Mouse (Mus musculus): ENCODE measurements around the gene Rhbdd1. TPM values are rescaled to one million over a fixed set of nuclear protein-coding genes. Genes with fewer than 3 reads are reported as not detected.

Rhbdd1 gene
- polyA plus RNA-seq, 1 experiment, result not detected

- Histone ChIP-seq H3K4me1 (ENCODE audit: control insufficient read depth, insufficient read depth, low read length) (no peaks in the 10 kb centered on the region), H3K27ac (ENCODE audit: insufficient read depth, low read depth, low read length) (no peak overlapping the region), H3K4me3 (ENCODE audit: insufficient read depth, low read depth, low read length) (no peak overlapping the region)
- TF ChIP-seq POLR2A (IDR thresholded peaks at IDR 0.05; ENCODE audit: insufficient read depth, low read depth, low read length), result no peak
- TF ChIP-seq CTCF (IDR thresholded peaks at IDR 0.05; ENCODE audit: insufficient read depth, low read depth, low read length), result no peak
- 88% methylated on average over 2 of the region's 2 CpGs for WGBS
Observed at GRCm38 (mm10) chr1:82491954-82492353, 175.7 kb downstream of the Rhbdd1 start.

Other genes starting within 250 kb of the Rhbdd1 start
- not detected in 2 replicates for gene Gm9747, start 83.3 kb upstream of the Rhbdd1 start, polyA plus RNA-seq (2012; ENCODE audit: insufficient read depth, insufficient read length, low replicate concordance, missing spikeins)
- not detected in 2 replicates for gene Irs1, start 25.0 kb upstream of the Rhbdd1 start, polyA plus RNA-seq (2012; ENCODE audit: insufficient read depth, insufficient read length, low replicate concordance, missing spikeins)